Mouse (Mus musculus) bone marrow macrophage, adult 2 months (primary cell): ENCODE measurements around the gene Adamtsl4.

Source experiments
- CTCF ChIP-seq: IDR thresholded peaks from 2 replicates; pipeline ENCODE4 v1.5.1; 2012; ENCODE audit warnings: low read depth, mild to moderate bottlenecking, low read length, moderate library complexity
- POLR2A ChIP-seq: IDR thresholded peaks from 2 replicates; pipeline ENCODE4 v1.6.1; 2012; ENCODE audit warnings: mild to moderate bottlenecking, low read depth, low read length, borderline replicate concordance

GRCm38 (mm10) chr3:95636072-95636471 is 51.6 kb downstream of the Adamtsl4 start:
- TF ChIP-seq CTCF (no peak), POLR2A (no peak)
